Mouse (Mus musculus): Measurements from ENCODE around the gene Aplp2. TPM values are rescaled to one million over a fixed set of nuclear protein-coding genes. Genes with fewer than 3 reads are reported as not detected.

Gene Aplp2
- total RNA-seq (2021) = 100 to 1,000 TPM; 676 to 807 TPM
- long read RNA-seq, experiment 1, transcript Aplp2-209 (16 exons, 3,462 nt) = minor isoform, 222 of 966 reads
- long read RNA-seq, experiment 1, transcript Aplp2-202 (17 exons, 3,504 nt) = minor isoform, 16 of 966 reads
- long read RNA-seq, experiment 1, transcript Aplp2-201 (17 exons, 3,634 nt) = major isoform, 623 of 966 reads
- long read RNA-seq, experiment 1, partial matches to known transcripts = 36 of 966 reads
- long read RNA-seq, experiment 1, other reads (novel, unspliced or antisense) = 66 of 966 reads
- long read RNA-seq, experiment 2, transcript Aplp2-209 (16 exons, 3,462 nt) = minor isoform, 445 of 1,300 reads
- long read RNA-seq, experiment 2, transcript Aplp2-207 (4 exons, 1,877 nt) = minor isoform, 10 of 1,300 reads
- long read RNA-seq, experiment 2, transcript Aplp2-202 (17 exons, 3,504 nt) = minor isoform, 16 of 1,300 reads
- long read RNA-seq, experiment 2, transcript Aplp2-201 (17 exons, 3,634 nt) = major isoform, 675 of 1,300 reads
- long read RNA-seq, experiment 2, partial matches to known transcripts = 71 of 1,300 reads
- long read RNA-seq, experiment 2, other reads (novel, unspliced or antisense) = 83 of 1,300 reads

- peak; percentile 99 for DNase-seq (ENCODE audit: low spot score in 2 of 2)
These were observed at the start of gene Aplp2 for GRCm38 (mm10) chr9:31211690-31212499. Gene Aplp2 (minus strand): TSS chr9:31211815.

GRCm38 (mm10) chr9:31260219-31260618, 48.6 kb upstream of the Aplp2 start:
- no peak for DNase-seq (ENCODE audit: low spot score in 2 of 2)

- no peak for DNase-seq (ENCODE audit: low spot score in 2 of 2)
These were observed 46.6 kb upstream of the Aplp2 start for GRCm38 (mm10) chr9:31258237-31258636.

GRCm38 (mm10) chr9:31255953-31256352, 44.3 kb upstream of the Aplp2 start:
- DNase-seq (ENCODE audit: low spot score in 2 of 2) = no peak

GRCm38 (mm10) chr9:31254697-31255004, 43.0 kb upstream of the Aplp2 start:
- no peak for DNase-seq (ENCODE audit: low spot score in 2 of 2)

- DNase-seq (ENCODE audit: low spot score in 2 of 2) = no peak
These were observed 42.5 kb upstream of the Aplp2 start for GRCm38 (mm10) chr9:31253866-31254696.

GRCm38 (mm10) chr9:31253311-31253734, 41.7 kb upstream of the Aplp2 start:
- DNase-seq (ENCODE audit: low spot score in 2 of 2) = no peak

- peak; percentile 31 to 38 for DNase-seq (ENCODE audit: low spot score in 2 of 2)
These were observed 40.7 kb upstream of the Aplp2 start for GRCm38 (mm10) chr9:31252182-31252799.

GRCm38 (mm10) chr9:31247447-31248220, 36.0 kb upstream of the Aplp2 start:
- DNase-seq (ENCODE audit: low spot score in 2 of 2) = no peak

GRCm38 (mm10) chr9:31246421-31246820, 34.8 kb upstream of the Aplp2 start:
- no peak for DNase-seq (ENCODE audit: low spot score in 2 of 2)

- DNase-seq (ENCODE audit: low spot score in 2 of 2) = no peak
These were observed 33.4 kb upstream of the Aplp2 start for GRCm38 (mm10) chr9:31245006-31245405.

- no peak for DNase-seq (ENCODE audit: low spot score in 2 of 2)
These were observed 32.3 kb upstream of the Aplp2 start for GRCm38 (mm10) chr9:31243939-31244333.

GRCm38 (mm10) chr9:31243306-31243938, 31.8 kb upstream of the Aplp2 start:
- DNase-seq (ENCODE audit: low spot score in 2 of 2) = no peak

GRCm38 (mm10) chr9:31241208-31241699, 29.6 kb upstream of the Aplp2 start:
- no peak for DNase-seq (ENCODE audit: low spot score in 2 of 2)

- DNase-seq (ENCODE audit: low spot score in 2 of 2) = no peak
These were observed 29.1 kb upstream of the Aplp2 start for GRCm38 (mm10) chr9:31240522-31241207.

- no peak for DNase-seq (ENCODE audit: low spot score in 2 of 2)
These were observed 27.9 kb upstream of the Aplp2 start for GRCm38 (mm10) chr9:31239551-31239950.

GRCm38 (mm10) chr9:31238526-31238925, 26.9 kb upstream of the Aplp2 start:
- DNase-seq (ENCODE audit: low spot score in 2 of 2) = no peak

- no peak for DNase-seq (ENCODE audit: low spot score in 2 of 2)
These were observed 24.5 kb upstream of the Aplp2 start for GRCm38 (mm10) chr9:31236079-31236478.

GRCm38 (mm10) chr9:31235489-31235888, 23.9 kb upstream of the Aplp2 start:
- DNase-seq (ENCODE audit: low spot score in 2 of 2) = no peak

Measured in adrenal gland, adult 18-20 months (tissue).